8 mouse cellular contexts compared by ENCODE assay signal in the genomic region with DNA sequence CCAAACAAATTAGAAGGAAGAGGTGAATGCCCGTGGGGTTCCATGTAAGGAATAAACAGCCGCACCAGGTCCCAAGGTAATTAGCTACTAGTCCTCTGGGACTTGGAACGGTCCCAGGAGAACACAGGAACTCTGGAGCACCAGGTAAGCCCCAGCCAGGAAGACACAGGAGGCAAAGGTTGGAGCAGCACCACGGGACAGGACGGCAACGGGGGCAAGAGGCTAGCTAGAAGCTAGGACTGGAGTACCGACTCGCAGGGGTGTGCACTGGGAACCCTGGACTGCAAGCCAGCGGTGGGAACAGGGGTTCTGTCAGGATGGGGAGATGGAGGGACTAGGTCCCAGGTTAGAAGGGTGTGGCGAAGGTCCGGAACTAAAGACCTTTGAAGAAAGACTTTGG. TPM values are rescaled to one million over a fixed set of nuclear protein-coding genes. Genes with fewer than 3 reads are reported as not detected.
DNase-seq lines count a peak whose midpoint lies in the region; ATAC-seq and TF ChIP-seq lines count a peak whose summit lies in the region.

No protein-coding gene starts in this region.

- 3% methylated on average over 11 of the region's 11 CpGs for WGBS in lung, postnatal 0 days

- H3K4me2 ChIP-seq in lung, postnatal 0 days (replicated peaks; ENCODE audit: low read depth, low read length) = peak overlapping the region; percentile 90

- H3K9ac ChIP-seq in lung, postnatal 0 days (replicated peaks; ENCODE audit: low read depth) = peak overlapping the region; percentile 93

- peak; percentile 9; the same call in 1 of the 2 replicates for ATAC-seq in erythroid progenitor cell, adult 5-6 weeks (replicated peaks; ENCODE audit: low FRiP score, poor library complexity, severe bottlenecking)
- peak; percentile 10; the same call in 1 of the 2 replicates for ATAC-seq in lung, postnatal 0 days

- H3K27ac ChIP-seq in layer of hippocampus, adult 2 months = peak overlapping the region; percentile 93
- peak overlapping the region; percentile 43; the same call in 1 of the 2 replicates for H3K27ac ChIP-seq in lung, postnatal 0 days (ENCODE audit: low read length)

- no peaks in the 10 kb centered on the region for H3K27me3 ChIP-seq in lung, postnatal 0 days (replicated peaks; ENCODE audit: insufficient read depth, low read length)

- no peaks in the 10 kb centered on the region for H3K9me3 ChIP-seq in lung, postnatal 0 days (ENCODE audit: low read length)

- H3K4me1 ChIP-seq in lung, postnatal 0 days (ENCODE audit: insufficient read depth, low read depth, low read length) = peaks cover 15% of the 10 kb centered on the region

- no peaks in the 10 kb centered on the region for H3K36me3 ChIP-seq in lung, postnatal 0 days (ENCODE audit: insufficient read depth, low read length)

- peak overlapping the region; percentile 100 for H3K4me3 ChIP-seq in layer of hippocampus, adult 2 months
- peak overlapping the region; percentile 89 for H3K4me3 ChIP-seq in lung, postnatal 0 days (ENCODE audit: low read depth, low read length)

- no peak for TF ChIP-seq EP300 in lung, postnatal 0 days (IDR thresholded peaks at IDR 0.05)

- no peak for TF ChIP-seq CTCF in layer of hippocampus, adult 2 months (conservative IDR thresholded peaks at IDR 0.05)
- no peak for TF ChIP-seq CTCF in lung, postnatal 0 days (IDR thresholded peaks at IDR 0.05)

- no peak for DNase-seq in layer of hippocampus, adult 2 months (ENCODE audit: low spot score in 2 of 2)
- no peak for DNase-seq in layer of hippocampus, adult 11-12 months (ENCODE audit: low spot score)
- peak; percentile 41 for DNase-seq in R1 (ENCODE audit: low read depth, low spot score)
- DNase-seq in kidney, adult 11 months = peak; percentile 86
- peak; percentile 46 for DNase-seq in lung, postnatal 0 days (ENCODE audit: low spot score)
- no peak for DNase-seq in T-cell, adult 2 months (ENCODE audit: low spot score)
- DNase-seq in spleen, postnatal 14 days (ENCODE audit: low spot score in 2 of 2) = no peak

RNA-seq across cellular contexts. Expression of a gene that starts 15.2 kb away (rescaled TPM):
- 10 to 100 TPM; 28.0 to 28.2 TPM for total RNA-seq in layer of hippocampus, adult 2 months (2021)
- 4.6 and 9.0 TPM in 2 replicates for total RNA-seq in erythroid progenitor cell, adult 5-6 weeks (2015; ENCODE audit: low replicate concordance)
- total RNA-seq in erythroid progenitor cell, adult 5-6 weeks (2017; ENCODE audit: low replicate concordance) = 4.5 and 8.0 TPM in 2 replicates
- polyA plus RNA-seq in lung, postnatal 0 days (2015; fragmentation: Nextera tagmentation; extraction: Ambion mirVana) = 37.3 and 38.7 TPM in 2 replicates

RNA-seq across cellular contexts. Expression of a gene that starts 15.3 kb away (rescaled TPM):
- 10 to 100 TPM; 38.0 to 40.2 TPM for total RNA-seq in layer of hippocampus, adult 2 months (2021)
- total RNA-seq in erythroid progenitor cell, adult 5-6 weeks (2015; ENCODE audit: low replicate concordance) = 2.9 and 28.9 TPM in 2 replicates
- 0.98 and 6.8 TPM in 2 replicates for total RNA-seq in erythroid progenitor cell, adult 5-6 weeks (2017; ENCODE audit: low replicate concordance)
- polyA plus RNA-seq in lung, postnatal 0 days (2015; fragmentation: Nextera tagmentation; extraction: Ambion mirVana) = 57.0 and 63.1 TPM in 2 replicates

Comparison
In these comparisons a context has a peak if more than half of its experiments do, and no peak if none do; other contexts are left out.
1. DNase-seq: peak in R1 (single experiment), kidney, adult 11 months (single experiment) and lung, postnatal 0 days (single experiment); none in layer of hippocampus, adult 2 months (0 of 2), layer of hippocampus, adult 11-12 months (single experiment), T-cell, adult 2 months (single experiment) and spleen, postnatal 14 days (0 of 2).